Mouse (Mus musculus) midbrain, embryonic 10.5 days (tissue): Measurements from ENCODE around the gene Cnga1. TPM values are rescaled to one million over a fixed set of nuclear protein-coding genes. Genes with fewer than 3 reads are reported as not detected.

Source experiments
- DNase-seq: peaks from one replicate; pipeline ENCODE4 v3.0.0-alpha.2; 2017; ENCODE audit warnings: low spot score
- H3K27ac ChIP-seq: fragments of 300-500 bp; sonication (generic); replicated peaks from 2 replicates; pipeline ENCODE4 v1.5.1; 2016; ENCODE audit warnings: mild to moderate bottlenecking
- H3K27me3 ChIP-seq: fragments of 300-500 bp; sonication (generic); 2 replicates; pipeline ENCODE4 v1.6.1; 2016; ENCODE audit warnings: low read depth, mild to moderate bottlenecking; ENCODE audit not compliant: poor library complexity, severe bottlenecking
- H3K36me3 ChIP-seq: fragments of 300-500 bp; sonication (generic); 2 replicates; pipeline ENCODE4 v1.6.1; 2016; ENCODE audit warnings: mild to moderate bottlenecking, moderate library complexity
- H3K4me1 ChIP-seq: fragments of 300-500 bp; sonication (generic); 2 replicates; pipeline ENCODE4 v1.6.1; 2016
- H3K4me3 ChIP-seq: fragments of 300-500 bp; sonication (generic); 2 replicates; pipeline ENCODE4 v1.5.1; 2016; ENCODE audit warnings: mild to moderate bottlenecking, moderate library complexity
- H3K9me3 ChIP-seq: fragments of 300-500 bp; sonication (generic); replicated peaks from 2 replicates; pipeline ENCODE4 v1.6.1; 2016; ENCODE audit warnings: mild to moderate bottlenecking
- WGBS: fragments of 180-500 bp; shearing (Covaris S2); methylation state at CpG from one replicate; pipeline ENCODE4 v1.1.7; 2016; 5-methylcytosine and 5-hydroxymethylcytosine counted together
- polyA plus RNA-seq: library from polyadenylated mRNA; unstranded; fragments of >200 nt; fragmentation: Nextera tagmentation; extraction: Ambion mirVana; gene quantifications from 2 replicates; pipeline ENCODE4 v1.2.1, GENCODE M21; 2016

Gene Cnga1
- not detected in 2 replicates for polyA plus RNA-seq

DNA sequence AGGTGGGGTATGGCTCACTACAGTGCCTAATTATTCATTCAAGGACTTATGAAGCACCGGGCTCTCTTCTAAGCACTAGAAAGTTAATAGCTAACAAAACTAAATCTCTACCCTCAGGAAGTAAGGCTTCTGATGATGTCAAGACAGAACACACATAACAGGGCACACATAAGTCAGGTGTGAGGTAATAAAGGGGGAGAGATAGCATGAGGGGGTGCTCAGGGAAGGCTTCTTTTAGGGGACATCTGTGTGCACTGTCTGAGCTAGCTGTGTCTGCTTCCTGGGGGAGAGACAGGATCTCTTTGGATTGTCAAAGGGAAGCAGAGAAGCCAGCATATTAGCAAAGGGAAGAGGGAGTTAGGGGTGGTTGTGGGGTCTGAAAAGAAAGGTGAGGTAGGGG is at the start of gene Cnga1:
Gene Cnga1, minus strand, starts transcription at position 101 of the 400 bp plus-strand sequence.
- 94% methylated on average over 1 of the region's 1 CpGs for WGBS
- Histone ChIP-seq H3K36me3 (no peaks in the 10 kb centered on the region), H3K27me3 (peaks cover 53% of the 10 kb centered on the region), H3K9me3 (no peaks in the 10 kb centered on the region), H3K4me3 (no peak within 1 kb of the TSS), H3K4me1 (peaks cover 18% of the 10 kb centered on the region), H3K27ac (no peak within 1 kb of the TSS)
- DNase-seq = no peak

DNA sequence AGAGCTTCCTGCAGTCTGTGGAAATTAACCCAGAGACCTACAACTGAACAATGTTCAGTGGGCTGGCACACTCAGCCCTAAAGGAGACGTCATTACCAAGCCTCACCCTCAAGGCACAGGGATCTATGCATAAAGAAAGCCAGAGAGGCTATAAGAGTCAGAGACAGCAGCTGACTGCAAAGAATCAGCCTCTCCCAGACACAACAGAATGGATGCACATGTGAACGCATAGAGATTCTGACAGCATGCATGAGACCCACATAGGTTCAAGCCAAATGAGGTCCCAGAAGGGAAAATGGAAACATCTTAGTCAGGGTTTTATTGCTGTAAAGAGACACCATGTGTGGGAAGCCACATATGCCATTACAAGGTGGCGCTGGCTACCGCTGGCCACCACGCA is 46.4 kb upstream of the Cnga1 start:
- DNase-seq = no peak
- WGBS = 94% methylated on average over 5 of the region's 5 CpGs
- Histone ChIP-seq H3K27ac (no peak overlapping the region), H3K27me3 (no peaks in the 10 kb centered on the region), H3K4me3 (no peak overlapping the region), H3K9me3 (peaks cover 3% of the 10 kb centered on the region; the same call in 1 of the 2 replicates), H3K36me3 (no peaks in the 10 kb centered on the region), H3K4me1 (no peaks in the 10 kb centered on the region)

DNA sequence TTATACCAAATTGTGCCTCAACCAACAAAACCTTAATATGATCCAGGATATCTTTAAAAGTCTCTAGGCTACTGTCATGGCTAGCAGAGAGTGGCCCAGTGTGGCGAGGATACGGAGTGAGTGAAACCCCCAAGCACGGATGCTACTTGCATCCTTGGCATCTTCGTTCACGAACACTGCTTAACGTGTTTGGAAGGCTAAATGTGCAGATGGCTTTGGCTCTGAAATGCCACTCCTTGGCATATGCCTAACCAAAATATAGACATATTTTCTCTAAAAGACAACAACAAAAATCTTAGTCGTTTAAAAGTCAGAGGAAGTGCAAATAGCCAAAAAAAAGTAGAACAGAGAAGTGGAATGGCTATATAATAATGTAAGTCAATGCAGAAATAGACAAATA is 45.5 kb upstream of the Cnga1 start:
- 94% methylated on average over 7 of the region's 7 CpGs for WGBS
- Histone ChIP-seq H3K4me3 (no peak overlapping the region), H3K4me1 (no peaks in the 10 kb centered on the region), H3K36me3 (no peaks in the 10 kb centered on the region), H3K27ac (no peak overlapping the region), H3K9me3 (peaks cover 3% of the 10 kb centered on the region; the same call in 1 of the 2 replicates), H3K27me3 (no peaks in the 10 kb centered on the region)
- DNase-seq = no peak

DNA sequence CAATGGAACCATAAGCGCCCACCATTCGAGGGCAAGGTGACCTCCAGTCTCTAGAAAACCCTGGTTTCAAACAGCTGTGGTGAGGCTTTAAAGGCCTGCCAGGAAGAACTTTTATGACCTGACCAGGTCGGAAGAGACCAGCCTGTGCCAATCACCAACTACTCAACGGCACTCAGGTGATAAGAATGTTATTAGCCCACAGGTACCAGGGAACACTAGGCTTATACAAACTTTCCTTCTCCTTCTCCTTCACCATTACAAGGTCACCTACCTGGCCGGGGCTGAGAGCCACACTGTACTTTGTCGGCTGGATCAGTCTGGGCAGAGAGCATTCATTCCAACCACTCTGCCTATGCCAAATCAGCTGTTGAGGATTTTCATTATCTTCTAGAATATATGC is 37.4 kb upstream of the Cnga1 start:
- Histone ChIP-seq H3K27me3 (no peaks in the 10 kb centered on the region), H3K4me3 (no peak overlapping the region), H3K9me3 (no peaks in the 10 kb centered on the region), H3K4me1 (no peaks in the 10 kb centered on the region), H3K27ac (no peak overlapping the region), H3K36me3 (no peaks in the 10 kb centered on the region)
- 94% methylated on average over 6 of the region's 6 CpGs for WGBS
- no peak for DNase-seq

DNA sequence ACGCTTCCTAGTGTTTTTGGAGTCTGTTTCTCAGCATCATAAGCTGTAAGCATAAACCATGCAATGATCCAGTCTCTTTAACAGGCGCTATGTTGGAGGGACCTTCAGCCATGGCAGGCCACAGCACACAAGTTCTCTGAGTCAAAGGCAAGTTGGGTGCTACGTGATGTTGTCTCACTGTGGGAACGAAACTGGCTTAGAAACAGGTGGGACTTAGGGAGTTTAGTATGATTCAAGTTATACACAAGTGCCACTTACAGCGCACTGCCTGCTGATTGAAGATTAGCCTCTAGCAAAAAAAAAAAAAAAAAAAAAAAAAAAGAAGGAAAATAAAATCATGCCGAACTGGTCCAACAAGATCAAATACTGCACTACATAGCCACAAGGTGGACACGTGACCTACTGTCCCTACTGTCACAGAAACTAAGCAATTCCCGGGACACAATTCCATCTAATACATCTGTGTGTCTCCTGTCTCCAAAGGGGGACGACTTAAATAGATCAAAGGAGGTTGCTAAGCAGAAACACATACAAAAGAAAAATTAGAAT is 31.0 kb upstream of the Cnga1 start:
- Histone ChIP-seq H3K27ac (0 out of 2 replicates have a peak overlapping the region, but pooled peaks have one; percentile 28), H3K9me3 (no peaks in the 10 kb centered on the region), H3K36me3 (no peaks in the 10 kb centered on the region), H3K4me3 (no peak overlapping the region), H3K27me3 (no peaks in the 10 kb centered on the region), H3K4me1 (peaks cover 18% of the 10 kb centered on the region)
- 86% methylated on average over 9 of the region's 9 CpGs for WGBS
- DNase-seq = no peak

DNA sequence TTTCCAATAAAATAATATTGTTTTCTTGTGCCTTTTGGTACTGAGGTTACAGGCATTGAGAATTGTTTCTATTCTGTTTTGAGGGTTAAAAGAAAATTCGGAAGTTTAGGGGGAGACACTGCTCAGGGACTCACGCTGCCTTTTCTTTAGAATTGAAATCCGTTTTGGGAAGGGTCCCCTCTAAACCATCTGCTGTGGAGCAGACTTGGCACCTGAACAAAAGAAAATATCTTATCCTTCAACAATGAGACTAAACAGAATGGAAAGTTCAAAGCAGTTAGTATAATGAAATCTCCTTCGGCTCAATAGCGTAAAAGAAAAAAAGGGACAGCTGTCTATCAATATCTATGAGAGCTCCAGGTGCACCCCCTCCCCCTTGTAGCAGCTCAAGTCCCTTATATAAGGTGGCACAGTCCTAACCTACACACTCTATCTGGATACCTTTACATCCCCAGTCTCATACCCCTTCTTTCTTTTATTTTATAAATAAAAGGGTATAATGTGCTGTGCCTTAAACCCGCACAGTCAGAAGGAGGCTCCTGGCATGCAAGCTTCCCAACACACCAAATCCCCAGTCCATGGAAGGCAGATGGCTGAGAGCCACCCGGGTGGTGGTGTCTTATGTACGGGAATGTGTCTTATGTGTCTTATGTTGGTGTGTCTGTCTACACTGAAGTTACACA is 27.1 kb upstream of the Cnga1 start:
- Histone ChIP-seq H3K9me3 (no peaks in the 10 kb centered on the region), H3K36me3 (no peaks in the 10 kb centered on the region), H3K27me3 (no peaks in the 10 kb centered on the region), H3K4me1 (peaks cover 19% of the 10 kb centered on the region), H3K4me3 (no peak overlapping the region), H3K27ac (peak overlapping the region; percentile 81)
- DNase-seq = peak; percentile 22
- WGBS = 47% methylated on average over 8 of the region's 8 CpGs

DNA sequence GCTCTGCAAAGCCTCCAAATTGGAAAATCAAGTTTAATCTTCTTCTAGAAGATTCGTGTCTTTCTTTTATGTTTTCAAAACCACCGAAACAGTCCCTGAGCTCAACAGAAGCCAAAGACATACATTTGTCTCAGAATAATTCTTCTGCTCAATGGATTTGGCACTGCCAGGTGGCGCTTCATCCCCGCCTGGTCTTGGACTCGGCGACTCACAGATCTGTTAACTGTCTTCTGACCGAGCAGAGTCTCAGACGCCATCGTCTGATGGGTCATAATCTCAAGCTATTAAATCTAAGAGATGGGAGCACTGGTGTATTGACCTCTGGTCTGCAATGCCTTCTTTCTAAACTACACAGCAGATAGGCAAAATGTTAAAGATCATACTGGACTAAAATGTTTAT is 24.3 kb upstream of the Cnga1 start:
- Histone ChIP-seq H3K27me3 (no peaks in the 10 kb centered on the region), H3K9me3 (no peaks in the 10 kb centered on the region), H3K27ac (no peak overlapping the region), H3K4me1 (peaks cover 19% of the 10 kb centered on the region), H3K4me3 (no peak overlapping the region), H3K36me3 (no peaks in the 10 kb centered on the region)
- DNase-seq = no peak
- 90% methylated on average over 9 of the region's 9 CpGs for WGBS

GRCm38 (mm10) chr5:72666428-72666827 is 22.4 kb upstream of the Cnga1 start:
- Histone ChIP-seq H3K27me3 (no peaks in the 10 kb centered on the region), H3K9me3 (no peaks in the 10 kb centered on the region)
- WGBS = 83% methylated on average over 7 of the region's 7 CpGs

GRCm38 (mm10) chr5:72665281-72665680 is 21.2 kb upstream of the Cnga1 start:
- Histone ChIP-seq H3K4me1 (peaks cover 4% of the 10 kb centered on the region; the same call in 1 of the 2 replicates), H3K27me3 (no peaks in the 10 kb centered on the region), H3K9me3 (no peaks in the 10 kb centered on the region), H3K4me3 (no peak overlapping the region), H3K36me3 (no peaks in the 10 kb centered on the region), H3K27ac (no peak overlapping the region)
- 25% methylated on average over 5 of the region's 5 CpGs for WGBS
- DNase-seq = peak; percentile 65

More at GRCm38 (mm10) chr5:72666428-72666827, 22.4 kb upstream of the Cnga1 start:
- no peak overlapping the region for H3K27ac ChIP-seq
- H3K4me1 ChIP-seq = peaks cover 15% of the 10 kb centered on the region
- DNase-seq = no peak
- H3K36me3 ChIP-seq = no peaks in the 10 kb centered on the region
- no peak overlapping the region for H3K4me3 ChIP-seq

- H3K27me3 ChIP-seq = no peaks in the 10 kb centered on the region
- no peaks in the 10 kb centered on the region for H3K9me3 ChIP-seq
- no peaks in the 10 kb centered on the region for H3K36me3 ChIP-seq
- no peaks in the 10 kb centered on the region for H3K4me1 ChIP-seq
- H3K4me3 ChIP-seq = no peak overlapping the region
- WGBS = 59% methylated on average over 3 of the region's 3 CpGs
- no peak for DNase-seq
- H3K27ac ChIP-seq = no peak overlapping the region
Observed at GRCm38 (mm10) chr5:72664854-72665253, 20.8 kb upstream of the Cnga1 start.

DNA sequence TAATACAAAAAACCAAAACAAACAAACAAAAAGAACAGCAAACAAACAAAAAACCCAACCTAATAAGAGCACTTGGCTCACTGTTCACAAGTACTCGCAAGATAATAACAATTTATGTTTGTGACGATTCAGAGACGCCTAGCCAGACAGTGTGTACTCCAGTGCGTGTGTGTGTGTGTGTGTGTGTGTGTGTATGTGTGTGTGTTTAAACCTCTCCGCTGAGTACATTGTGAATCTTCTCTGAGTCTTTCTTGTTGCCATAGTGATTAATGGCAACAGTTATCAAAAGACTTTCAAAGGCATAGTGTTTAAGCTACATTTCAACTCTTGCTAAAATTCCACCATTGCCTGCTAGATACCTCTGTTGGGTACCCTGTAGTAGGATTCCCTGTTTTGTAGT is 20.1 kb upstream of the Cnga1 start:
- no peaks in the 10 kb centered on the region for H3K4me1 ChIP-seq
- no peaks in the 10 kb centered on the region for H3K9me3 ChIP-seq
- H3K27ac ChIP-seq = no peak overlapping the region
- no peaks in the 10 kb centered on the region for H3K36me3 ChIP-seq
- DNase-seq = no peak
- no peaks in the 10 kb centered on the region for H3K27me3 ChIP-seq
- 88% methylated on average over 5 of the region's 5 CpGs for WGBS
- no peak overlapping the region for H3K4me3 ChIP-seq

DNA sequence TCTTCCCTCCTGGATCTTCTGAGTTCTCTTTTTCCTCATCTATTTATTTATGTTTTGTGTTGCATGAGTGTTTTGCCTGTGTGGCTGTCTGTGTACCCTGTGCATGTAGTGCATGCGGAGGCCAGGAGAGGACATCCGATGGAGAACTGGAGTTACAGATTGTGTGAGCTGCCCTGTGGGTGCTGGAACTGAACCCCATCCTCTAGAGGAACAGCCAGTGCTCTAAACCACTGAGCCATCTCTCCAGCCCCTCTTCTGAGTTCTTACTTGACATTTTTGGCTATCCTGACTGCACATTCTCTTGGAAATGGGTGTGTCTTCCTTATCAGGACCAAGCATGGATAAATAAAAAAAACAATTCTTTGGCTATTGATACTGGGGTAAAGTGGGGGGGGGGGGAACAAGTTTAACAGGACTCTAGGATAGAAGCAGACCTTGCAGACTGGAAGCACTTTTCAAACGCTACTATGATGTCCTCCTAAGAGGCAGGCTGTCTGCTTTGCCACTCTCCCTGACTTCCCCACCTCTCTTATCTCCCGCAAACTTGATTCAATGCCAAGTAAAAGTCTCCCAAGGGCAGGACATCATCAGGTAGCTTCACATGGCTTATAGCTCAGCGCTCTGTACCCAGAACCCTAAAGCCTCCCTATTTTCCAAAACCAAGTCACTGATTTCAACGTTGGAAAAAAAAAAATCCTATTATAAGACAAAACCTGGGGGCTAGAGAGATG is 17.1 kb upstream of the Cnga1 start:
- Histone ChIP-seq H3K27me3 (no peaks in the 10 kb centered on the region), H3K4me1 (no peaks in the 10 kb centered on the region), H3K27ac (no peak overlapping the region), H3K36me3 (no peaks in the 10 kb centered on the region), H3K9me3 (no peaks in the 10 kb centered on the region), H3K4me3 (no peak overlapping the region)
- DNase-seq = no peak
- WGBS = 87% methylated on average over 6 of the region's 6 CpGs

DNA sequence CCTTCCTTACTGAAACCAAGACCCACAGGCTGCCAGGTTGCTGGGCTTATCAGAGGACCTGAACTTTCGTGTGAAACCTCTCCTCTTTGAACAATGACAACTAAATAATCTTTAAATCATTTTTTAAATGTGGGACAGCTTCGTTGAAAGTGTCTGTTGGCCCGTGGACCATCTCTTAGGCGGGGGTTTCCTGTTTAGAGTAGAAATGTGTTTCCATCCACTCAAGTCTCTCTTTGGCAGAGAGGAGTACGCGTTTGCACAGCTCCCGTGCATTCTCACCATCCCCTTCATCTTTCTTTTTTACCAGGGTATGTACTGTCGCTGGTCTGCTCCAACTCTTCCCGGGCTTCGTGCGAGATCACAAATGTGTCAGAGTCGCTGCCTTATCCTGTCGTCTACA is 14.3 kb upstream of the Cnga1 start:
- H3K9me3 ChIP-seq = no peaks in the 10 kb centered on the region
- DNase-seq = no peak
- no peaks in the 10 kb centered on the region for H3K4me1 ChIP-seq
- H3K27me3 ChIP-seq = no peaks in the 10 kb centered on the region
- no peaks in the 10 kb centered on the region for H3K36me3 ChIP-seq
- no peak overlapping the region for H3K27ac ChIP-seq
- no peak overlapping the region for H3K4me3 ChIP-seq
- 89% methylated on average over 13 of the region's 13 CpGs for WGBS
